Mouse (Mus musculus) G1E (cell line): ENCODE data around the gene Scamp1.

Source experiments
- CTCF ChIP-seq: IDR thresholded peaks from 2 replicates; pipeline ENCODE4 v1.5.1; 2012; ENCODE audit warnings: low read depth, low read length, inconsistent platforms, mixed read lengths
- GATA1 ChIP-seq: IDR thresholded peaks from 2 replicates; pipeline ENCODE4 v1.6.1; 2012; ENCODE audit warnings: borderline replicate concordance, low read length, inconsistent platforms, mixed read lengths

GRCm38 (mm10) chr13:94208892-94209291 is 76.8 kb downstream of the Scamp1 start:
- peak; percentile 34; the same call in 1 of the 2 replicates for TF ChIP-seq CTCF
- no peak for TF ChIP-seq GATA1
